Mouse (Mus musculus): ENCODE measurements at regions not wholly inside any gene's neighbourhood (a gene's known extent, or its start where the extent isn't known, plus 50 kb on each side); places are given as distances from the start of the nearest gene placed in this dataset.

DNA sequence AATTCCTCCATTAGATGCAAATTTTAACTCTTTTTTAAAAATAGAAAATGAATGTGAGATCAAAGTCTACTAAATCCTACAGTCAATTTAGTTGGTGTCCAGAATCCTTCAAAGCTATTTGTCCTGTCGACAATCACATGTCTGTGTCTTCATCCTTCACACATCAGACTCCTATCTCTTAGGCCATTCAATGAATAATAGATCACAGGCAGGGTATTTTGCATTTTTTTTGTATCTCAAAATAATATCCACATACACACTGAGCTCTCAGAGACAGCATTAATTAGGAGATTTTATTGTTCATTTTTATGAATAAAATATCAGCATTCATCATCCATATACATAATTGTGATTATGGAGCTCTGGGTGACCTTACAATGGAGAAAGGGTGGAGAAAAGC lies 427.2 kb downstream of the Hao1 start:
- no peak for DNase-seq

DNA sequence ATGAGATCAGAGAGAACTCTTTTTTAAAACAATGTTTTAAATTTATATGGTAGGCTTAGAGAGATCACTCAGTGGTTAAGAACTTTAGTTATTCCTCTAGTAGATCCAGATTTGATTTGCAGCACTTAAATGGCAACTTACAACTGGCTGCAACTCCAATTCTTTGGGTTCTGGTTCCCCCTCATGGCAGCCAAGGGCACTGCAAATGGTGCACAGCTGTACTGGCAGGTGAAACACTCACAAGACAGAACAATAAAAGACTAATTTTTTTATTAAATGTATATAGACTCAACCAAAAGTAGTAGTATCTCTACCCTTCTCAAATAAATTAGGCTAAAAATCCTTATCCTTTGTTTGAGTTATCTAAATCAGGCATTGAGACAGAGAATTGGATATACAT lies 446.9 kb downstream of the Hao1 start:
- no peak for DNase-seq

GRCm38 (mm10) chr2:134088374-134088773 lies 465.8 kb downstream of the Hao1 start:
- DNase-seq: no peak

GRCm38 (mm10) chr2:134080148-134080547 lies 474.0 kb downstream of the Hao1 start:
- no peak for DNase-seq

- DNase-seq: no peak
Observed at GRCm38 (mm10) chr2:134077953-134078352, 476.2 kb downstream of the Hao1 start.

GRCm38 (mm10) chr2:134067910-134068335 lies 486.2 kb downstream of the Hao1 start:
- DNase-seq: no peak

DNA sequence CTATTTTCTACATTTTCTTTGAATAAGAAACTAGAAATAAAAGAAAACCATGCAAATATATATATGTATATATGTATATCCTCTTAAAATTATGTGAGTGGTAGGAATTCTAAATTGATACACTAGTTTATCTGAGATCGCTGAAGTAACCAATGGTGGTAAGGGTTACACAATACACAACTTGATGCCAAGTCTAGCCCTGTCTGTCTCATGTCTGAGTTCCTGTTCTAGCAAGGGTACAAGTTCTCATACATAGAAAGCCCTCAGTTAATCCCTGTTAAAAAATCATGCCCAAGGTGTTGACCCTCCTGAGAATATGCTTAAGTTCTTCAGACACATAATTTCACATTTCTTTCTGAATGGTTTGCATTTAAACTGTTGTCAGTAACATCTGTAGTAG lies 486.8 kb downstream of the Hao1 start:
- DNase-seq: no peak

DNA sequence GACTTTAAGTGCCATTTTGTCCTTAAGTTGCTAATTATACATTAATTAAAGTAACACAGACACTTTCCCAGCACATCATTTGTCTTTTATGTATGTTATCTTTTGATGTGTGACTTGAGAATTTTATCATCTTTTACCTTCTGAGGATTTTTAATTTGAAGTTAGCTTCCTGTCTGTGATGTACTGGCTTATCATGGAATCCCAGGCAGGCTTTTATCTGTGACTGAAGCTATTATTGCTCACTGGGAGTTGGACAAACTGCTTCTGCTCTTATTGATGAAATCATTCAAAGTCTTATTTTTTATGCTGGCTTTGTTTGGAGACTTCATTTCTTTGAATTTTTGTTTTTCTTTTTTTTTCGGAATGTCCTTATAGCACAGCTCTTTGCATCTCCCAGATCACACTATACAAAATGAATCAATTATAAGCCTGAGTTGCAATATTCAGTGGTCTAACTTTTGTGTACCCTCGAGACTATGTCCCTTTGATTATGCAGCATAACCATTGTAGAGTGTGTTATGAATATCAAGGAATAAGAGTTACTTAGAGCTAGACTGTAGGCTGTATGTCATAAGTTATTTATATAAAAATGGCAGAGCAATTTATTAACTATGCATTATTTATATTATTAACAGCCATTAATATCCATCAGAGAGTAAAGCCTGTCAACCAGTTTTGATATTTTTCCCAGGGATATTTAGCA lies 494.1 kb downstream of the Hao1 start:
- DNase-seq: no peak

GRCm38 (mm10) chr2:134036359-134036874 lies 484.5 kb downstream of the Bmp2 start:
- no peak for DNase-seq

DNA sequence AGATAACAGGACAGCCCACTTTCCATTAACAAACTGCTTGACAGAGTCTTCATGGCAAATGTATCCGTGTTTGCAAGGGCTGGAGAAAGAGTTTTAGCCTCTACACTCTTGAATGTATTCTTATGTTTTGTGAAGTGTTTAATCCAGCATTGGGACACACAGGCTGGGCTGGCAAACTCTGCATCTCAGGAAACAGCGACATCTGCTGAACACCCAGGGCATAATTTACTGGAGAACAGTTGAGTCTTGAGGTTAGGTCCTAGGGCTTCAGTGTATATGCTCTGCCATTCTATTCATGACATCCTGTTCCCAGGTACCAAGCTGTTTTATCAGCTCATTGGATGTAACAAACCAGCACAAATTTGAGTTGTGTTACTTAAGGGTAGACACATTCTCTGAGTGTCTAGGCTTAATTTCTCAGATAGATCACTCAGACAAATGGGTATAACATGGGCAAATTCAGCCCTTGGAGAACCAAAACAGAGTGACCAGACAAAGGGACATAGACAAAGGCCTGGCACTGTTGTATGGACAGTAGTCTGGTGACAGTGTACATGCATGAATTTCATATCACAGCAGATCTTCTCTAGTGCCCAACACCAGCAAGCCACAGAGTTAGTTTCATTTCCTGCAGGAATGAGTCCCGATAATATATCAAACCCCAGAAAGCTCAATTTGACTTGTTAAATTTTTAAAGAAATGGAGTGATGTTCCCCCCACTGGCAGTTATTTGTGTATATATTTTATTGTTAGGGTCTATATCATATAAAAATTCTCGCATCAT lies 477.9 kb downstream of the Bmp2 start:
- peak; percentile 36 for DNase-seq

DNA sequence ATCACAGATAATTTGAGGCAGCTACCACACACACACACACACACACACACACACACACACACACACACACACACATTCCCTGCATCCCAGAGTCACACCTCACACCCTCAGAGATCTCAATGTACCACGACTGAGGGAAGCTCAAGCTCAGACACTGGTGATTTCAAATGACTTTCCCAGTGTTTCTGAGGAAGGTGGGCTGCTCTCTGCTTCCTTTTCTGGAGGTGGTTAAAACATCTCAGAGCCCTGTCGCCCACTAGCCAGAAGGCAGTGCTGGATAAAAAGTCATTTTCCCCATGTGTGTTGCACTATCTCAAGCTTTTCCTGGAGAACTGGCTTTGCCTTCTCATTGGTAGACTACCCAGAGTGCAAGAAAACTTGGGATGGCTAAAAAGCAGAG lies 477.2 kb downstream of the Bmp2 start:
- DNase-seq: no peak

GRCm38 (mm10) chr2:134017109-134017508 lies 465.1 kb downstream of the Bmp2 start:
- DNase-seq: peak; percentile 22

DNA sequence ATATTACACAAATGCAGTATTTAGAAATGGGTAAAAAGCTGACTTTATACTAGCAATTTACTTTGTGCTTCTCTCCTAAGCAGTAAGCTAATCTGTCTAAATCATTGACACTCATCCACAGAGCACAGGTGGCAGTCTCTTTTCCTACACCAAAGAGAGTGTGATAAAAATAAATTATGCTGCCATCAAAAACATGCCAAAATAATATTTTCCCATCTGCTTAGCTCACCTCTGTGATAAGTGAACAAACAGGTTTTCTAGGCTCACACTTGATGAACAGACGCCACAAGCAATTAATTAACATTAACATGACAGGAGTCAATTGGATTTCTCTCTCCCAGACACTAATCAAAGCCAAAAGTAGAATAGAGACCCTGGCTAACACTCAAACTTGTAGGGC lies 451.2 kb downstream of the Bmp2 start:
- no peak for DNase-seq

- no peak for DNase-seq
Observed at GRCm38 (mm10) chr2:133994742-133995141, 442.8 kb downstream of the Bmp2 start.

- DNase-seq: no peak
Observed at GRCm38 (mm10) chr2:133994337-133994736, 442.4 kb downstream of the Bmp2 start.

- no peak for DNase-seq
Observed at GRCm38 (mm10) chr2:133987671-133988070, 435.7 kb downstream of the Bmp2 start.
